Mouse (Mus musculus): ENCODE measurements around the gene Ulk3.

DNA sequence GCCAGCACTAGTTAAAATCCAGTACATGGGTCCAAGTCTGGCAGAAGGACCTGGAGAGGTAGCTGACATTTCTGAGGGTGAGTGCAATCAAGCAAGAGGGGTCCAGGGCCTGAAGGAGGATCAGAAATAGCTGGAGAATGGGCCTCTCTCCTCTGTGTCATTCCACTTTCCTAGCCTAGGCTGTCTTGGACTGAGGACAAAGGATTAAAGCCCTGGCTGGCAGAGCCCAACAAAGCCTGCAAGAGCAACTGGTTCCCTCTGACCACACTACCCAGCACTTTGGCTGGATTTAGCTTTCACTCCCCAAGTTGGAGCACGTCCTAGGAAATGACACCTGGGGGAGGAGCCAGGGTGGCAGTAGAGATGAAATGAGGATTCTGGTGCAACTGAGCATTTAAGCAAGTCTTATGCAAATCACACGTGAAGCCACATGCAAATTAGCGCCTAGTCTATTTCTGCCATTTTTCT lies 21.1 kb downstream of the Ulk3 start:
- TF ChIP-seq CTCF (IDR thresholded peaks at IDR 0.05; ENCODE audit: control insufficient read depth, insufficient read depth, low read length): no peak
- no peak for TF ChIP-seq POLR2A (IDR thresholded peaks at IDR 0.05; ENCODE audit: borderline replicate concordance, control insufficient read depth, low read depth, low read length)
